Mouse (Mus musculus) adrenal gland, postnatal 25 days (tissue): ENCODE measurements around the gene Zfp938. TPM values are rescaled to one million over a fixed set of nuclear protein-coding genes. Genes with fewer than 3 reads are reported as not detected.

Experiments used
- DNase-seq: peaks from one replicate; pipeline ENCODE4 v3.0.0; 2021; ENCODE audit warnings: mixed read lengths
- long read RNA-seq: library from polyadenylated mRNA; stranded (forward); transcript quantifications from one replicate; pipeline ENCODE4 v2.0.0, GENCODE M21; 2021
- total RNA-seq: library from RNA; stranded (reverse); gene quantifications from 2 replicates; pipeline ENCODE4 v1.2.3, GENCODE M21; 2021

Gene Zfp938
- total RNA-seq = 6.4 and 7.0 TPM in 2 replicates
- long read RNA-seq, partial matches to known transcripts = 3 of 7 reads
- long read RNA-seq, other reads (novel, unspliced or antisense) = 0 of 7 reads

DNA sequence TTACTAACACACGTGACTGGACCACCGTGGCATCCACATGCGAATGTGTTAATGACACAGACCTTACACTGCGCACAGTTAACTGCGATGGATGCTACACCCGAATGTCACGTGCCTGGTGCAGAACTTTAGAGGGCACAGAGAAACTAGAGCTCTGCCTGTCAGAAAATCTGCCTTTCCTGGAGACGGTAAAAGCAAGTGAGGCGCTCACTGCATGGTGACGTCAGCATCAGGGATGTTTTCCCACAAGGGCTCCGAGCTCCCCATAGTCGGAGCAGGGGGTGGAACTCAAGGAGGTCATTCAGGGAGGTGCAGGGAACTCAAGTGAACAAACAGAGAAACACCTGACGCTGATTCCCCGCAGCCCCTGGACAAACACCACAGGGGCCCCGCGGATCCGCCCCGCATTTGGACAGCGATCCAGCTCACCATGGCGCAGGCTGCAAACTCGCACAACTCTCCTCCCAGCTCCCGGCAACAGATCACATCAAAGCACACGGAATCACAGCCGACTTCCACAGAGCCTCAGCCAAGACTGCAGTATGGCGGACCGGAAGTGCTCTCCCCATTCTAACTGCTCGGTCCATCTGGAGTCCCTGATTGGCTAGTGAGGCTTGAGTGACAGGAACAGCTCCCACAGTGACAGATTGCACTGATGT is at the start of gene Zfp938:
TSS of gene Zfp938 (minus strand) at position 539 of the 659 bp plus-strand sequence.
- DNase-seq = peak; percentile 66

DNA sequence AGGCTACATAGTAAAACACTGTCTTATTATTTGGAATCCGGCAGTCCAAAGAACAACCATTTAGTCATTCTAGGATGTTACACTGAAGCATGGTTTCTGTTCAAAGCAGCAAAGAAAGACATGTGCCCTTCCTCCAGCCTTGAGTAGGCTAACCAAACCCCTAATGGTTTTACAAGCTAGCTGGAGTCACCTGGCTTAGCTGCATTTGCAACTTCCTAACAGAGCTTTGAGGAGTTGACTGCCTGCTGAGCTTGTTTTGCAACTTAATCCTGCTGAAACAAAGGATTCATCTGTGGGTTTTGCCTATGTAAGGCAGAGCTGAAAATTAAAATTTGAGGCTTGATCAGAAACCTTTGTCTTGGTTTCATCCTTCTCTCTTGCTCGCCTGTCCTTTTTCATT is 16.3 kb upstream of the Zfp938 start:
- DNase-seq = no peak

DNA sequence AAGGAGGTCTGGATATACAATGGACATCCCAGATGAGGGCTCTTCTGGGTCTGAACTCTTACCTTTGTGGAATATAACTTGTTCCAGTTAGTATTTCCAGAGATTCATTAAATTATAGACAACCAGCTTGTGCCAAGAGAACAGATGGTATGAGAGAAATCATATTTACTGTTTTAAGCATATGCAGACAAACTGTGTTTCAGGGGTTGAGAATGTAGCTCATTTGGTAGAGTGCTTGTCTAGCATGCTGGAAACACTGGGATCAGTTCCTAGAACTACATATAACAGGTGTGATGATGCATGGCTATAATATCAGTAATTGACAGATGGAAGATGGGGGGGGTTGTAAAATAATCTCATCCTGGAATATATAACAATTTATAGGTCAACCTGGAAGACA is 3.9 kb upstream of the Zfp938 start:
- DNase-seq = no peak

DNA sequence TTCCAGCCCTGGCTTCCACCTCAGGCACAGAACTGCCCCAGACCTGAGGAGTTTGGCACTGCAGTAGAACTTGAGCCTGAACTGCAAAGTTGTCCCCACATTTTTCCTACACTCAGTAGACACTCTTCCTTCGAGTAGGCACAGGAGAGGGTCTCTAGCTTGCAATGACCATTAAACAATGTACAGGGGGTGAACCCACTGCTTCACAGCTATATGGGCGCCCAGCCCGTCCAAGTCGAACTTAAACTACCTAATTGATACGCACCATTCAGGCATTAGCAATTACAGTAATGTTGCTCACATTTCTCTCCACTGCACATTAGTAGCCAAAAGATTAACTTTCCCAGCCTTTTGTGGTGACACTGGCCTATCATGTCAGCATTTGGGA is 315 bp upstream of the Zfp938 start:
- no peak for DNase-seq

DNA sequence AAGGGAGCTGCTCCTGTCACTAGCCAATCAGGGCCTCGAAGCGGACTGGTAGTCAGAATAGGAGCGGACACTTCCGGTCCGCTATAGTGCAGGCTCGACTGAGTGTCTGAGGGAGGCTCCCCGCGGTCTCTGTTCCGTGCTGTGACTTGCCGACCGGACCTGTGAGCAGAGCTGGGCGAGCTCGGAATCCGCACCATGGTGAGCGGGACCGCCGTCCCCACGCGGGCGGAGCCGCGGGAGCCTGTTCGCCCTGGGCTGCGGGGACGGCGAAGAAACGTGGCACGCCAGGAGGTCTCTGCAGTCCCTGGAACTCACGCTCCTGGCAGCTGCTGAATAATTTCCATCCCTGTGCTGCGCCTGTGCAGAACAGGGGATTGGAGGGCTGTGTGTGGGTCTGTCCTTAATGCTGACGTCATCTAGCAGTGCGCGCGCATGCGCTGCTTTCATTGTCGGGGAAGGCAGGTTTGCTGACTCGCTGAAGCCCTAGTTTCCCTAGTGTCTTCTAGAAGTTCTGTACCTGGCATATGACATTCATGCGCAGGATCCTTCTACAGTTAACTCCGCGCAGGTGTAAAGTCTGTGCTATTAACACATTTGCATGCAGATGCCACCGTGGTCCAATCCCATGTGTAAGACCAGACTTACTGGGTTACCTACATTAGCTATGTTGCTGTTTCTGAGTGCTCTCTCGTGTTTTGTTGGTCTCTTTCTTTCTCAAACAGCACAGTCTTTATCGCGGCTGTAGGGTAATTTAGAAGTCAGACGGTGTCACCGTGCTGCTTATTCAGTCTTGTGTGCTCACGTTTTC is 62.6 kb downstream of the Zfp938 start:
- DNase-seq = peak; percentile 82

Other genes starting within 250 kb of the Zfp938 start
- 7.8 and 10.5 TPM in 2 replicates for gene Zfp873, start 193.2 kb downstream of the Zfp938 start, total RNA-seq
- gene BC024063, start 157.9 kb downstream of the Zfp938 start, total RNA-seq = 3.3 and 3.5 TPM in 2 replicates
- gene AU041133, start 113.3 kb downstream of the Zfp938 start, total RNA-seq = 4.1 and 5.4 TPM in 2 replicates
- gene 4932415D10Rik, start 75.3 kb upstream of the Zfp938 start, total RNA-seq = not detected in 2 replicates
- gene Gm4924, start 113.0 kb upstream of the Zfp938 start, total RNA-seq = 5.5 and 7.1 TPM in 2 replicates